Mouse (Mus musculus) myocyte (in vitro differentiated cells): Measurements from ENCODE around the gene Tax1bp1. TPM values are rescaled to one million over a fixed set of nuclear protein-coding genes. Genes with fewer than 3 reads are reported as not detected.

ENCODE experiments used
- H3K27me3 ChIP-seq: one replicate; pipeline ENCODE4 v1.6.1; 2011; ENCODE audit not compliant: control insufficient read depth, insufficient read depth, insufficient read length
- H3K36me3 ChIP-seq: one replicate; pipeline ENCODE4 v1.6.1; 2011; ENCODE audit not compliant: control insufficient read depth, insufficient read depth
- H3K4me2 ChIP-seq: one replicate; pipeline ENCODE4 v1.6.1; 2011; ENCODE audit warnings: low read depth, control low read depth
- H3K4me3 ChIP-seq: one replicate; pipeline ENCODE4 v1.5.1; 2011; ENCODE audit warnings: mild to moderate bottlenecking, control low read depth, moderate library complexity
- H3K79me2 ChIP-seq: one replicate; pipeline ENCODE4 v1.6.1; 2011; ENCODE audit not compliant: control insufficient read depth, insufficient read depth
- H3ac ChIP-seq: one replicate; pipeline ENCODE4 v1.6.1; 2011; ENCODE audit not compliant: control insufficient read depth, insufficient read length
- CEBPB ChIP-seq: IDR thresholded peaks from 2 replicates; pipeline ENCODE4 v1.6.1; 2011; ENCODE audit warnings: mild to moderate bottlenecking, moderate library complexity; ENCODE audit not compliant: poor library complexity, insufficient read depth, severe bottlenecking
- E2F4 ChIP-seq: IDR thresholded peaks from one replicate; pipeline ENCODE4 v1.6.1; 2011; ENCODE audit warnings: mild to moderate bottlenecking, control low read depth, moderate library complexity; ENCODE audit not compliant: insufficient read depth
- MAX ChIP-seq: IDR thresholded peaks from one replicate; pipeline ENCODE4 v1.6.1; 2011; ENCODE audit warnings: low read depth, mild to moderate bottlenecking, control low read depth
- MYOD1 ChIP-seq, 3 experiments: IDR thresholded peaks; one replicate each; pipeline ENCODE4 v1.6.1; 2011; ENCODE audit warnings: control low read depth in 2 of 3, low read depth in 2 of 3, mild to moderate bottlenecking in 2 of 3, moderate library complexity in 1 of 3; ENCODE audit not compliant: insufficient read length in 2 of 3, control insufficient read depth in 1 of 3
- MYOG ChIP-seq, 3 experiments: IDR thresholded peaks; one replicate each; pipeline ENCODE4 v1.6.1; 2011; ENCODE audit warnings: control low read depth in 2 of 3, low read depth in 2 of 3, mild to moderate bottlenecking in 2 of 3; ENCODE audit not compliant: insufficient read length in 2 of 3, control insufficient read depth in 1 of 3, insufficient read depth in 1 of 3
- POLR2A ChIP-seq: IDR thresholded peaks from one replicate; pipeline ENCODE4 v1.6.1; 2011; ENCODE audit warnings: low read depth, mild to moderate bottlenecking, control low read depth, moderate library complexity; ENCODE audit not compliant: insufficient read length
- POLR2AphosphoS2 ChIP-seq: IDR thresholded peaks from one replicate; pipeline ENCODE4 v1.6.1; 2011; ENCODE audit warnings: low read depth, control low read depth; ENCODE audit not compliant: insufficient read length
- REST ChIP-seq: IDR thresholded peaks from one replicate; pipeline ENCODE4 v1.6.1; 2011; ENCODE audit warnings: mild to moderate bottlenecking, control low read depth, moderate library complexity; ENCODE audit not compliant: insufficient read depth, insufficient read length
- SRF ChIP-seq: IDR thresholded peaks from one replicate; pipeline ENCODE4 v1.6.1; 2011; ENCODE audit warnings: low read depth; ENCODE audit not compliant: control insufficient read depth, insufficient read length
- TCF12 ChIP-seq: IDR thresholded peaks from one replicate; pipeline ENCODE4 v1.6.1; 2011; ENCODE audit warnings: mild to moderate bottlenecking, control low read depth; ENCODE audit not compliant: poor library complexity, insufficient read depth, severe bottlenecking
- TCF3 ChIP-seq: IDR thresholded peaks from one replicate; pipeline ENCODE4 v1.6.1; 2011; ENCODE audit warnings: low read depth, control low read depth; ENCODE audit not compliant: insufficient read length
- USF1 ChIP-seq: IDR thresholded peaks from one replicate; pipeline ENCODE4 v1.6.1; 2011; ENCODE audit warnings: low read depth, mild to moderate bottlenecking, control low read depth, moderate library complexity
- polyA plus RNA-seq: library from polyadenylated mRNA; unstranded; fragments of >200 nt; fragmentation: generic; extraction: Trizol; gene quantifications from one replicate; pipeline ENCODE4 v1.2.1, GENCODE M21; 2012; ENCODE audit warnings: missing spikeins

The Tax1bp1 gene
- polyA plus RNA-seq, 1 experiment, result 25.1 TPM

GRCm38 (mm10) chr6:52778523-52778922 is 65.0 kb downstream of the Tax1bp1 start:
- no peaks in the 10 kb centered on the region for H3K36me3 ChIP-seq
- TF ChIP-seq E2F4, result no peak
- H3ac ChIP-seq, result no peak overlapping the region
- no peaks in the 10 kb centered on the region for H3K79me2 ChIP-seq
- no peak overlapping the region for H3K4me3 ChIP-seq
- no peak overlapping the region for H3K4me2 ChIP-seq
- H3K27me3 ChIP-seq, result no peaks in the 10 kb centered on the region

- Histone ChIP-seq H3K4me2 (no peak overlapping the region), H3K4me3 (no peak overlapping the region), H3K27me3 (no peaks in the 10 kb centered on the region), H3K36me3 (no peaks in the 10 kb centered on the region), H3K79me2 (no peaks in the 10 kb centered on the region), H3ac (no peak overlapping the region)
- TF ChIP-seq POLR2AphosphoS2 (no peak), TCF12 (no peak), MYOG (IDR thresholded peaks at IDR 0.05; ENCODE audit: control insufficient read depth in 1 of 3, insufficient read depth in 1 of 3, insufficient read length in 2 of 3, low read depth in 2 of 3) (no peak), CEBPB (no peak), TCF3 (no peak), REST (no peak), MYOD1 (IDR thresholded peaks at IDR 0.05; ENCODE audit: control insufficient read depth in 1 of 3, insufficient read length in 2 of 3, low read depth in 2 of 3) (no peak)
Measured at GRCm38 (mm10) chr6:52779546-52779945, 66.0 kb downstream of the Tax1bp1 start.

GRCm38 (mm10) chr6:52790316-52790715 is 76.8 kb downstream of the Tax1bp1 start:
- no peak overlapping the region for H3K4me2 ChIP-seq

GRCm38 (mm10) chr6:52790781-52791180 is 77.3 kb downstream of the Tax1bp1 start:
- Histone ChIP-seq H3K27me3 (no peaks in the 10 kb centered on the region), H3K4me3 (no peak overlapping the region), H3K36me3 (no peaks in the 10 kb centered on the region), H3ac (no peak overlapping the region), H3K4me2 (no peak overlapping the region), H3K79me2 (no peaks in the 10 kb centered on the region)
- TF ChIP-seq TCF3 (no peak), SRF (no peak), REST (no peak), POLR2AphosphoS2 (no peak), USF1 (no peak), MAX (no peak), POLR2A (no peak), MYOG (IDR thresholded peaks at IDR 0.05; ENCODE audit: control insufficient read depth in 1 of 3, insufficient read depth in 1 of 3, insufficient read length in 2 of 3, low read depth in 2 of 3) (no peak), CEBPB (no peak), MYOD1 (IDR thresholded peaks at IDR 0.05; ENCODE audit: control insufficient read depth in 1 of 3, insufficient read length in 2 of 3, low read depth in 2 of 3) (no peak), TCF12 (no peak), E2F4 (no peak)

More at GRCm38 (mm10) chr6:52790316-52790715, 76.8 kb downstream of the Tax1bp1 start:
- Histone ChIP-seq H3ac (no peak overlapping the region), H3K4me3 (no peak overlapping the region), H3K79me2 (no peaks in the 10 kb centered on the region), H3K36me3 (no peaks in the 10 kb centered on the region), H3K27me3 (no peaks in the 10 kb centered on the region)
- no peak for TF ChIP-seq TCF3
- no peak for TF ChIP-seq USF1
- no peak for TF ChIP-seq POLR2A
- TF ChIP-seq SRF, result no peak
- TF ChIP-seq MYOG (IDR thresholded peaks at IDR 0.05; ENCODE audit: control insufficient read depth in 1 of 3, insufficient read depth in 1 of 3, insufficient read length in 2 of 3, low read depth in 2 of 3), result no peak
- TF ChIP-seq REST, result no peak
- no peak for TF ChIP-seq POLR2AphosphoS2
- TF ChIP-seq E2F4, result no peak
- TF ChIP-seq CEBPB, result no peak
- TF ChIP-seq TCF12, result no peak
- TF ChIP-seq MAX, result no peak
- TF ChIP-seq MYOD1 (IDR thresholded peaks at IDR 0.05; ENCODE audit: control insufficient read depth in 1 of 3, insufficient read length in 2 of 3, low read depth in 2 of 3), result no peak

- Histone ChIP-seq H3K4me3 (no peak overlapping the region), H3ac (no peak overlapping the region), H3K27me3 (no peaks in the 10 kb centered on the region), H3K36me3 (no peaks in the 10 kb centered on the region), H3K79me2 (no peaks in the 10 kb centered on the region), H3K4me2 (no peak overlapping the region)
- TF ChIP-seq MYOD1 (IDR thresholded peaks at IDR 0.05; ENCODE audit: control insufficient read depth in 1 of 3, insufficient read length in 2 of 3, low read depth in 2 of 3) (no peak), SRF (no peak), REST (no peak), TCF12 (no peak), USF1 (no peak), POLR2AphosphoS2 (no peak), E2F4 (no peak), TCF3 (no peak), MYOG (IDR thresholded peaks at IDR 0.05; ENCODE audit: control insufficient read depth in 1 of 3, insufficient read depth in 1 of 3, insufficient read length in 2 of 3, low read depth in 2 of 3) (no peak), MAX (no peak), POLR2A (no peak), CEBPB (no peak)
Measured at GRCm38 (mm10) chr6:52792455-52792854, 78.9 kb downstream of the Tax1bp1 start.
